Mouse (Mus musculus) cerebellum, adult 9-11 months (tissue): ENCODE measurements around the gene Mcoln2.

Experiments
- DNase-seq: peaks from one replicate; pipeline ENCODE4 v3.0.0; 2022

The Mcoln2 gene

GRCm38 (mm10) chr3:146149156-146150057 lies at the start of gene Mcoln2:
TSS of gene Mcoln2 (plus strand) at chr3:146149833.
- no peak for DNase-seq

DNA sequence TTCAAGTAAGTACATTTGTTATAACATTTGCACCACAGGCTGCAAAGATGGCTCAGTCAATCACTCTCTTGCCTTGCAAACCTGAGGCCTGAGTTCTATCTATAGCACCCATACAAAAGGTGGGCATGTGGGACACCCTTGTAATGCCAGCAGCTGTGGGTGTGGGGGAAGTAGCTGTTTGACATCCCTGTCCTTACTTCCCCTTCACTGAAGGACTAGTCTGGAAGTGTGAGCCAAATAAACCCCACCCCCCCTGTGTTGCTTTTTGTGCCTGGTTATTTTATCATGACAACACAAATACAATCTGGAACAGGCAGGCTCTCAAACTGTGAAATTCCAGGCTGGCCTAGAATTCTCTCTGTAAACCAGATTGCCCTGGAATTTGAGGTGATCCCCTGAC lies 49.7 kb upstream of the Mcoln2 start:
- DNase-seq: no peak

DNA sequence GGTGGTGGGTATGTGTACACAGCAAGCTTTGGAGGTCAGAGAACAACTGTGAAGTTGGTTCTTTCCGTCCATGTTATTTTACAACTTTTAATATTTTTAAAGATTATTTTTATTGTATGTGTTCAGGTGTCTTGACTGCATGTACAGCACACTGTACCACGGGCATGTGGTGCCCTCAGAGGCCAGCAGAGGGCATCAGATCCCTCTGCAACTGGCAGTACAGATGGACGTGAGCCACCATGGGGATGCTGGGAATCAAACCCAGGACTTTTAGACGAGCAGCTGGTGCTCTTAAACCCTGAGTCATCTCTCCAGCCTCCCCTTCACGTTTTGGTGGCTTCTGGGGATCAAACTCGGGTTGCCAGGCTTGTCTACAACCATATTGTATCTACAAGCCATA lies 47.6 kb upstream of the Mcoln2 start:
- no peak for DNase-seq

- DNase-seq: no peak
Measured at GRCm38 (mm10) chr3:146107116-146107849, 42.4 kb upstream of the Mcoln2 start.

DNA sequence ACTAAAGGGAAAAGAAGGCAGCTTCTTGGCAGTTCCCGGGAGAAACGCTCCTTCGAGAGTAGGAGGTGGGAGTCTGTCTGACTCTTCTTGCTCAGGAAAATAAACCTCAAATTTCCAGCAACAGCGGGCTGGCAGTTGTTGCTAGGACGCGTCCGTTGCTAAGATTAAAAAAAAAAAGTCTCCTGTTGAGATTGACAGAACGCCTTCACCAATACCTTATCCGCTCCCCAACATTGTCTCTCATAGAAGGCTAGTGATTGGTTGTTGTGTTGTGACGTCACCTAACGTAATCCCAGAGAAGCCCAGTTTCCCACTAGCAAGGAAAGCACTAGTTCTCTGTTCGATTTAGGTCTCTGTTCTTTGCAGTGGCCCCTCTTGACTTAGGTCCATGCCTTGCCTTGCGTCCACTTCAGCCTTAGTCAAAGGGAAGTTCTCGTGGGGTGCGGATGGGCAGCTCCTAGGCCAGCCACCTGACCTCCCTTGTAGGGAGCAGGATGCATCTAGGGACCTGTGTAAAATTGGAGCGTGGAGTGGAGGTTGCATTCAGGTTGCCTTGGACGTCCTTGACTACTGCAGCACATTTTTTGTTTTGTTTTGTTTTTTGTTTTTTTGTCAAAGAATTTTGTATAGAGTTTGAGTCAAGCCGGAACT lies 41.6 kb upstream of the Mcoln2 start, which contains the start of gene Wdr63:
Gene Wdr63 (minus strand): TSS at position 210 of the 651 bp plus-strand sequence.
- peak; percentile 12 for DNase-seq

- no peak for DNase-seq
Measured at GRCm38 (mm10) chr3:146108945-146109344, 40.7 kb upstream of the Mcoln2 start.

GRCm38 (mm10) chr3:146110358-146110757 lies 39.3 kb upstream of the Mcoln2 start:
- DNase-seq: no peak

GRCm38 (mm10) chr3:146110916-146111315 lies 38.7 kb upstream of the Mcoln2 start:
- no peak for DNase-seq

- no peak for DNase-seq
Measured at GRCm38 (mm10) chr3:146117258-146117996, 32.2 kb upstream of the Mcoln2 start, which contains the start of gene Mcoln3. TSS of gene Mcoln3 (plus strand) at chr3:146117450.

DNA sequence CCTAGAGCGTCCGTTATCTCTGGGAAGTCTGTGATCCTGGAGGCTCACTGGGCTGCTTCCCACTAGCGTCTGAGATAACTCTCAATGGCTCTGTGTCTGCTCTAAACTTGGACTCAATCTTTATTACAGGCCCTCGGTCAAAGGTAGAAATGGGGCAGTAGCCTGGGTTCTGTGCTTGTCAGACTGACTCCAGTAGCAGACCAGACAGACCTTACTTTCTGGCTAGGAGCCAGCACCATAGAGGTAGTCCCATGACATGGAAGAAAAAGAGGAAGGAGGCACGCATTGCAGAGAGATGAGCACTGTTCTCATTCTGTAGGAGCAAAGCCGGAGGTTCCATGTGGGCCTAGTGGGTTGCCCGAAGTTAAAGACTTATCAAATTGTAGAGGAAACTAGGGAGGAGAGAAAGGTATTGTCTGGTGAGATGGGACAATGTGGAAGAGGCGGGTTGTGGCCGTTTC lies 31.6 kb upstream of the Mcoln2 start:
- no peak for DNase-seq

DNA sequence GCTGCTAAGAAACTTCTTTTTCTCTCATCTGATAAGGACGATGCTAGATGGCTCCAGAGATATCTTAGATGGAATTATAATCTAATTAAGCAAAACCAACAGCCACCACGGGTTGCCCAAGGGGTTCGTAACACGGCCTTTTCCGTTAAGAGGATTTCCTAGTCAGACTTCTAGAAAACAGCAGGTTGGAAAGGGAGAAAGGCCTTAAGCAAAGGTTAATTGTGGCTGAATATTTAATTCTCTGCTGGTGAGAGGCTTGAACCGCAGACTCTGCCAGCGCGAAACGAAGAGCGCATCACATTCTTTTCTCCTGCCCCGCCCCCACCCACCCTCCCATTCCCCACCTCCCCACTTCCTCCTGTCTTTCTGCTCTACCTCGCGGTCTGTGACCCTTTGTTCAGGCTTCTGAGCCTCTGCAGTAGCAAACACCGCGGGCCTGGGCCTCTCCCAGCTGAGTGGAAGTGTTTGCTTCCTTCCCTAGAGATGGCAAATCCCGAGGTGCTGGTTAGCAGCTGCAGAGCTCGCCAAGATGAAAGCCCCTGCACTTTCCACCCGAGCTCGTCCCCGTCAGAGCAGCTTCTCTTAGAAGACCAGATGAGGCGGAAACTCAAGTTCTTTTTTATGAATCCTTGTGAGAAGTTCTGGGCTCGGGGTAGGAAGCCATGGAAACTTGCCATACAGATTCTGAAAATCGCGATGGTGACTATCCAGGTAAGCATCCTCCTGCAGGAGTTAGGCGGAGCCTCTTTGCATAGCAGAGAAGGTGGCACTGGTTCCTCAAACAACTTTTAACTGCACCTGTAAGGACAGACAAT lies 28.1 kb upstream of the Mcoln2 start:
- DNase-seq: no peak

DNA sequence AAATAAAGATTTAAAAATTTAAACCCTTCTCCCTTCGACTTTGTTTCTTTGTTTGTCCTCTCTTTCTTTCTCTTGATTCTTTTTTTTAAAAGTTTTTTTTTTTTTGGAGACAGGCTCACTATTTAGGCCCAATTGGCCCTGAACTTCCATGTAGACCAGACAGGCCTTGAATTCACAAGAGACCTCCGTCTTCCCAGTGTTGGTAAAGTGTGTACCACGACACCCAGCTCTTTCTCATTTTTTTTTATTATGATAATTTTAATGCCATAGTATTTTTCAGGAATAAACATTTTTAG lies 27.6 kb upstream of the Mcoln2 start:
- no peak for DNase-seq

DNA sequence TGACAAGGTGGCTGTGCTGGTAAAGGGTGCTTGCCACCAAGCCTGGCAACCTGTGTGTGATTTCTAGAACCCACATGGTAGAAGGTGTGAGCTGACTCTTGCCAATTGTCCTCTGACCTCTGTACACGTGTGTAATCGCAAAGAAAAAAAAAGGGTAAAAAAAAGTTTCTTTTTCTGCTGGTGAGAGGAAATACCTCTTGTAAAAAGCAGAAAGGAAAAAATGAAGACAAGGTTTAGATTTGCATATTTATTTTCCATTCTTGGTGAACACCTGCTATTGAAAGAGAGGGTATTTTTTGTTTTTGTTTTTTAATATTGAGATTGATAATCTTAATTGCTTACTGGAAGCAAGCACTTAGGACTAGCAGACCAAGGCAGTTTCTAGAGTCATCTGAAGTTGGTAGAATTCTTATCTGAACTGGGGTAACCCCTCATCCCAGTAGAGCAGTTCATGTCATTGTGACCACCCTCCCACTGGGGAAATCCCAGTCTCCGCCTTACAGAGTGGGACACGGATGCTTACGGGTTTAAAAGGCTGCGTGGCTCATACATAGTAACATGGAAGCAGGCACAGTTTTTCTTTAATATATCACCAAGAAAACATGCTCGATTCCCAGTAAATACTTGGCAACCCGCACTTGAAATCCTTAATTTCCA lies 26.7 kb upstream of the Mcoln2 start:
- no peak for DNase-seq

DNA sequence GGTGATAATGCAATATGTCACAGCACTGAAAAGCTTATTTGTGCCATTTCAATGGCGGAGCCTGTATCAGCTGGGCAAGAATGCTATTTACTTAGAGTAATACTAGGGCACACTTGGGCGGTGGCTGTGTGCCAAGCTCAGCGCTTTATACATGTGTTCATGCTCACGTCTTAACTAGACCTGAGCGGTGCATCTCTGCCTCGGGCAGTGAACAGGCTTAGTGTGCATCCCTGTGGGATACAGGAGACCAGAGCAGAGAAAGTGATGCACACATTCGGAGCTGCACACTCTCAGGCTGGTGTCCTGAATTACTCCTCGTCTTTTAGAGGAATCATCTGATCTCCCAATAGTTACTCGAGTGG lies 26.2 kb upstream of the Mcoln2 start:
- no peak for DNase-seq

- no peak for DNase-seq
Measured at GRCm38 (mm10) chr3:146127205-146127604, 22.4 kb upstream of the Mcoln2 start.

DNA sequence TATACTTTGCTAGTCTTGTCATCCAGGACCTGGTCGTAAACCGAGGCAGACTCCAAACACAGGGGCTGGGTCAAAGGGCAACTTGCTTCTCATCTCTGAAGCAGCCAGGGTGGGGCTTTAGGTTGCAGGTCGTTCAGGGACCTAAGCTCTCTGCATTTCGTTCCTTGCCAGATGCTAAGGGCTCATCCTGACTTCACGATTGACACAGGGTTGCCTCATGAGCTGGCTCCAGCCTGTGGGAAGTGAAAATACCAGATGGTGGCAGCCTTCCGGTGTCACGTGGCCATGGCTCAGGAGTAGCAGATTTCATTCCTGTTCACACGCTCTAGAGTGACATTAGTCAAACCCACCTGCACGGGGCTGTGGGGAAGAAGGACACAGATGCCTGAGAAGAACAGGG lies 14.8 kb upstream of the Mcoln2 start:
- no peak for DNase-seq

GRCm38 (mm10) chr3:146135417-146135816 lies 14.2 kb upstream of the Mcoln2 start:
- no peak for DNase-seq

GRCm38 (mm10) chr3:146136422-146136821 lies 13.2 kb upstream of the Mcoln2 start:
- no peak for DNase-seq

DNA sequence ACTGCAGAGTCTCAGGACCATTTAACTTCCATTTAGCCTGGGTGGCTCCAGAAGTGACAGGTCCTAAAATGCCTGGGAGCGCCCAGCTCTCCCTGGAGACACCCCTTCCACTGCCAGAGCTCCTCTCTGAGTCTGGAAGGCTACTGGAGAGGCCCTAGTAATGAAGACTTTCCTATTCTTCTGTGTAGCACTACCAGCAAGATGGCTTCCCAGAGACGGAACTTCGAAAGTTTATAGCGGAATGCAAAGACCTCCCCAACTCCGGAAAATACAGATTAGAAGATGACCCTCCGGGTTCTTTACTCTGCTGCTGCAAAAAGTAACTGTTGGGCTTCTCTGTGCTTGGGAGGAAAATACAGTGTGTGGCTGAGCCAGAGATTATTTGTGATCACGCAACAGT lies 9.4 kb upstream of the Mcoln2 start:
- no peak for DNase-seq

- no peak for DNase-seq
Measured at GRCm38 (mm10) chr3:146142523-146142922, 7.1 kb upstream of the Mcoln2 start.

- DNase-seq: no peak
Measured at GRCm38 (mm10) chr3:146145501-146145900, 4.1 kb upstream of the Mcoln2 start.
